Mouse (Mus musculus): ENCODE measurements around the gene Iqgap3.

Gene Iqgap3

GRCm38 (mm10) chr3:88081345-88082223 is at the start of gene Iqgap3:
Gene Iqgap3 (plus strand): TSS chr3:88081971.
- peak; percentile 99 for ATAC-seq (ENCODE audit: low TSS enrichment)

DNA sequence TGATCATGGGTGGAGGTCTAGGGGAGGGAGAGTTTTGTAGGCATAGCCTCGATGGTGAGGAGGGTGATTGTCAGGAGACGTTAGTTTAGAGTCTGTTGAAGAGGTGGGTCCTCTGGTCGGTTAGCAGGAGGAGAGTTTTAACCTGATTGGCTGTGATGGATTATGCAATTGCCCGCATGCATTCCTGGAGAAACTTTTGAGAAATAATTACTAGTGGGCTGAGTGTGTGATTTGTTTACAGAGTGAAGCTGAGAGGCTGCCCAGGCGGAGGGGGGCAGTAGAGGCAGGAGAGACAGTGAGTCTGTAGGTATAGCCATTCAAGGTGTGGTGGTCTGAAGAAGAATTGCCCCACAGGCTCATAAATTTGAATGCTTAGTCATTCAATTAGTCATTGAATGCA is 48.3 kb upstream of the Iqgap3 start:
- ATAC-seq (ENCODE audit: low TSS enrichment) = no peak

- no peak for ATAC-seq (ENCODE audit: low TSS enrichment)
These were observed 46.0 kb upstream of the Iqgap3 start for GRCm38 (mm10) chr3:88035561-88036293.

DNA sequence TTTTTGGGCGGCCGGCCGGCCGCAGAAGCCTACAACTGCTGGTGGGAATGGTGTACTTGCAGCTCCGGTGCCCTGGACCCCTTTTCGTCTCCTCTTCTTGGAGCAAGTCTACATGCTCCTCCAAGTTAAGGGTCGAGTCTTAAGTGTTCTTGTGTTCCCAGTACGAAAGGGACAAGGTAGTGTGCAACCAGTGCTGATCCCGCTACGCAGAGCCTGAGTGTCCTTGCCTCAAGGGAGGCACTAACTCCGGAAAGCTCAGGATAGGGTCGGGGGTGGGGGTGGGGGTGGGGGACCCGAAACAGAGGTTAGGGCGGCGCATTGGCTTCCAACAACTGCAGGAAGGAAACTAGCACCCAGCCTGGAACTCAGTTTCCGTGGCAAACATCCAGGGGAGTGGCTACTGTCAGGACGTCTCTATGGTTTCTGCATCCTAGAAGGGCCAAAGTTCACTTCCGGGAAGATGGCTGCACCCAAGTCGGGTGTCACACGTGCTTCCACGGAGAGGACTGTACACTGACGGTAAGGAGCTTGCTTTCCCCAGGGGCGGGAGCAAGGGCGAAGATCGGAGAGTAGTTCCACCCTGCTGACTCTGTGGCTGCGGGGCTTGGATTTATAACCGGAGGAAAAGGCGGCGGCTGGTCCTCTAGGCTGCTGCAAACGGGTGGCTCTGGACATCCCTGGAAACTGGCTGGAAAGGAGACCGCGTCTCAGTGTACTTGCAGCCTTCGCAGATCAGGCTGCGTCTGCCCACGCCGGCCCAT is 38.9 kb upstream of the Iqgap3 start, which contains the start of gene Gpatch4:
TSS of gene Gpatch4 (plus strand) at position 448 of the 761 bp plus-strand sequence.
- ATAC-seq (ENCODE audit: low TSS enrichment) = peak; percentile 98

DNA sequence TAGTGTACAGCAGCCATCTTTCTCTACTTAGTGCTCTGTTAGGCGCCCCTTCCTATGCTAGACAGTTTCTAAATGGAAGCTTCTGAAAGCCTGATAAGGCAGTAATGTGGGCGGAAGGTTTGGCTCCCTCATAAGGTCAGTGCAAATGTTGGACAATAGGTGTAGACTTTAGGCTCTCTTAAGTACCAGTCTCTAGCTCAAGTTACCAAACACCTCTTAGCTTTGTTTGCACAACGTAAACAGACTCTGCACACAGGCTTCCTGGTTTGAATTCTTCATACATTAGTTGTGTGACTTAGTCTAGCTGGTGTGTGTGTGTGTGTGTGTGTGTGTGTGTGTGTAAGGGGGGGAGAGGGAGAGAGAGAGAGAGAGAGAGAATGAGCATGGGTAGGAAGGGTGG is 32.2 kb upstream of the Iqgap3 start:
- ATAC-seq (ENCODE audit: low TSS enrichment) = no peak

GRCm38 (mm10) chr3:88057030-88057429 is 24.7 kb upstream of the Iqgap3 start:
- no peak for ATAC-seq (ENCODE audit: low TSS enrichment)

GRCm38 (mm10) chr3:88057902-88058696 is 23.7 kb upstream of the Iqgap3 start, which contains the start of gene Naxe:
Gene Naxe (minus strand): TSS chr3:88058495.
- peak; percentile 95 for ATAC-seq (ENCODE audit: low TSS enrichment)

- ATAC-seq (ENCODE audit: low TSS enrichment) = no peak
These were observed 13.4 kb upstream of the Iqgap3 start for GRCm38 (mm10) chr3:88068386-88068785.

- ATAC-seq (ENCODE audit: low TSS enrichment) = peak; percentile 88
These were observed 10.0 kb upstream of the Iqgap3 start for GRCm38 (mm10) chr3:88071783-88072182.

- no peak for ATAC-seq (ENCODE audit: low TSS enrichment)
These were observed 8.1 kb upstream of the Iqgap3 start for GRCm38 (mm10) chr3:88073631-88074030.

GRCm38 (mm10) chr3:88074351-88074750 is 7.4 kb upstream of the Iqgap3 start:
- ATAC-seq (ENCODE audit: low TSS enrichment) = no peak

- no peak for ATAC-seq (ENCODE audit: low TSS enrichment)
These were observed 7.0 kb upstream of the Iqgap3 start for GRCm38 (mm10) chr3:88074766-88075165.

- ATAC-seq (ENCODE audit: low TSS enrichment) = no peak
These were observed 4.3 kb upstream of the Iqgap3 start for GRCm38 (mm10) chr3:88077441-88077840.

DNA sequence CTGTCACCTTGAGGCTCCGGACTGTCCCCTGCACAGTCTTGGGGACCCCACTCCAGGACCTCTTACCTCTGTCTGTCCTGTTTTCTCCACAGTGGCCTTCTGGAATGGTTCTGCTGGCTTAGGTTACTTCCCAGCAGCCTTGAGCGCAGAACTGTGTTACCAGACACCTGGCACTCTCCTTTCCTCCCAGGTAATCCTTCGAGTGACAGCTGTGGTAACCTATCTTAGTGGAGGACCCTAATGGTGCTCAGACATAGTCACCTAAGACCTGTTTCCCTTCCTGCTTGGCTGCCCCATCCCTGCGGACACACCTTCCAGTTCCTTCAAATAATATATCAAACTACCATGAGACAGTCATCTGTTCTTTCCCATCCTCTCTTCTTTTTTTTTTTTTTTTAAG is 3.6 kb upstream of the Iqgap3 start, which contains the start of gene Ttc24:
TSS of gene Ttc24 (minus strand) at position 101 of the 400 bp plus-strand sequence.
- ATAC-seq (ENCODE audit: low TSS enrichment) = no peak

GRCm38 (mm10) chr3:88082224-88082618 is 450 bp downstream of the Iqgap3 start:
- ATAC-seq (ENCODE audit: low TSS enrichment) = no peak

GRCm38 (mm10) chr3:88082663-88083062 is 892 bp downstream of the Iqgap3 start:
- ATAC-seq (ENCODE audit: low TSS enrichment) = no peak

DNA sequence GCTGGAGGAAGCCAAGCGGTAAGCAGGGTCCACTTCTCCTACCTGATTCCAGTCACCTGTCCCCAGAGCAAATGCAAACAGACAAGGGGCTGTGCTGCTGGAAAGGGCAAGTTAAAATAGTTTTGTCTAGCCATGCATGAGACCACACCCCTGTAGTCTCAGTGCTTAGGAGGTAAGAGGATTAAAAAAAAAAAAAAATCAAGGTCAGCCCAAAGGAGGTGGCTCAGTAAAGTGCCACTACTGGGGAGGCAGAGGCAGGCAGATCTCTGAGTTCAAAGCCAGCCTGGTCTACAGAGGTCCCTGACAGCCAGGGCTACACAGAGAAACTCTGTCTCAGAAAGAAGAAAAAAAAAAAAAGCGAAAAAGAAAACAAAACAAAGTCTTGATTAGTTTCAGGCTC is 2.2 kb downstream of the Iqgap3 start:
- ATAC-seq (ENCODE audit: low TSS enrichment) = no peak

DNA sequence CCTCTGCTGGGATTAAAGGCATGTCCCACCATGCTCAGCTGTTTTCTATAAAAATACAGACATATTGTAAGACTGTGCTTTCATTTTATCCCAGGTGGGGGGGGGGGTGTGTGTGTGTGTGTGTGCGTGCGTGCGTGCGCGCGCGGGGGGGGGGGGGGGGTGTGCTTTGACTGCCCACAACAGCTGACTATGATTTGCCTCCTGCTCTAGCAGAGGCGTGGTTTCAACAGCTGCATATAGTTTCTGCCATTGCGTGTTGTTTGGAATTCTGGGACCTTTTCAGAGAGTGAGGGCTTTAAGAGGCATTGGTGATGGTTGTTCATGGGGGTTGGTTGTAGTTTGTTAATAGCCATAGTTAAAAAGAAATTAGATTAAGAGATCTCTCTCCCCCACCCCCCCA is 3.7 kb downstream of the Iqgap3 start:
- no peak for ATAC-seq (ENCODE audit: low TSS enrichment)

- no peak for ATAC-seq (ENCODE audit: low TSS enrichment)
These were observed 5.9 kb downstream of the Iqgap3 start for GRCm38 (mm10) chr3:88087688-88088087.

GRCm38 (mm10) chr3:88090106-88090505 is 8.3 kb downstream of the Iqgap3 start:
- ATAC-seq (ENCODE audit: low TSS enrichment) = no peak

DNA sequence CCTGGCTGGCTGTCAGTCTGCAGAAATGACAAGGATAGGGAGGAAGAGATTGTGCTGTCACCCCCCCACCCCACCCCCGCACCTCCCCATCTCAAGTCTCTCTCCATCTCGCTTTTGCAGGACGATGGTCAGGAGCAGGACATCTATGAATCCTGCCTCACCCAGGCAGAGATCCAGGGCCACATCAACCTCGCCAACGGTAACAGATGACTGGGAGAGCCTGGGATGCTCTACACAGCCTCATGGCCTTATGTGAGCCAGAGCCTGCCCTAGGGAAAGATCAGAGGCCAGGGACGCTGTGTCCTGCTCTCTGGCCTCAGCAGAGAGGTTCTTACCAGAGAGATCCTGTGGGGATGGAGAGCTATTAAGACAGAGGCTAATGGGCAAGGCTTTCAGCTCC is 8.8 kb downstream of the Iqgap3 start:
- ATAC-seq (ENCODE audit: low TSS enrichment) = no peak

Data from frontal cortex, adult (tissue).